Mouse (Mus musculus) layer of hippocampus, adult 9-10 months (tissue): Measurements from ENCODE around the gene Dhx57.
"Not testable (repeated sequence)": the region's sequence is repeated elsewhere in the genome, so short reads cannot be mapped to it uniquely, and the experiment has no call there.

Experiments used
- DNase-seq: peaks from one replicate; pipeline ENCODE4 v3.0.0; 2022; ENCODE audit warnings: low spot score

The Dhx57 gene

DNA sequence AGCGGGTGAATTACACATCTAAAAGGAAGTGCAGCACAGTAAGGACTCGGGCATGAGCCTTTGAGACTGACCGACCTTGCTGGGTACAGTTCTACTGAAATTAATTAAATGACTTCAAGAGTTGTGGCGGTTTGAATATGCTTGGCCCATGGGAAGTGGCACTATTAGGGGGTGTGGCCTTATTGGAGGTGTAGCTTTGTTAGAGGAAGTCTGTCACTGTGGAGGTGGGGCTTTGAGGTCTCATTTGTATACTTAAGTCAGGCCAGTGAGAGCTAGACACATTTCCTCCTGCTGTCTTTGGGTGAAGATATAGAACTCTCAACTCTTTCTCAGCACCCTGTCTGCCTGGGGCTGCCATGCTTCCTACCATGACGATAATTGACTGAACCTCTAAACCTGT, 35.9 kb downstream of the Dhx57 start:
- DNase-seq: no peak

DNA sequence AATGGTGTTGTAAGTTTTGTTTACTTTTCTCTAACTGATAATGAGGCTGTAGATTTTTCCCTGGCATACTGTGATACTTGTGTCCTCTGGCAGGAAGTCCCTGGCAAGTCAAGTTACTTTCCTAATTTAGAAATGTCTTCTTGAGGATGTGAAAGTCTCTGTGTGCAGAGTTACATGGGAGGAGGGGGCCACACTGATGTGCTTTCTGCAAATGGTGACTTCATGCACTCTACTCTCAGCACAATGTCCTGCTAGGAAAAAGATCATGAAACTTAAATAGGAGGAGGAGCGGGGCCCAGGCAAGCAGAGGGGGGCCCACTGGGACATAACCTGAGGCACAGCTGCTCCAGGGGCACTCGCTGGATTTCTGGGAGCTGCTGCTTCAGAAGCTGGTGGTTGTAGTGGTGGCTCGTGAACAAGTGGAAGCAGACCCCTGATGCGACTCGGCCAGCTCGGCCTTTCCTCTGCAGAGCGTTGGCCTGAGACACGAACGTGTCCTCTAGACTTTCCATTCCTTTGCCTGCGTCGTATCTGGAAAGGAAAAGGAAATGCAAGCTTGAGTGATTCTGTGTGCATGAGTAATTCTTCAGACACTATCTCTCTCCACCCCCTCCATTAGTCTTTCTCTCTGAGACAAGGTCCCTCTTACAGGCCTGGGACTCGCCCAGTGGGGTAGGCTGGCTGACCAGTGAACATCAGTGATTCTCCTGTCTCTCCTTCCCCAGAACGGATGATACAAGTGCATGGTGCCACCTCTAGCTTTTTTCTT, 37.3 kb downstream of the Dhx57 start:
- no peak for DNase-seq

DNA sequence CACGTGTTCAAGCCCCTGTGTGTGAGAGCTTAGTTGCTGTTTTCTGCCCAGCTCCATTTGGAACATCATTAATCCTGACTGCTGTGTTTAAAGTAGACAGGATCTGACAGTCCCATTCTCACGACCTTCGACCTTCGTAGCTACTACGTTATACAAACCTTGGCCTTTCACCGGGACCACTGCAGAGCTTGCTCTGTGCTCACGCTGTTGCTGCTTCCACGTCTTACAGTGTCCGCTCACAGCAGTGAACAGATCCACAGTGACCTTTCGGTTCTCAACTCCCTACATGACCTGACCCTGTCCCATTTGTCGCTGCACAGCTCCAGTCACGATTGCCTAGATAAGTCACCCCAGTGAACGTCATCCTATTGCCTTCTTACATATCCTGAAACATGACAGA, 47.2 kb downstream of the Dhx57 start:
- DNase-seq: no peak

DNA sequence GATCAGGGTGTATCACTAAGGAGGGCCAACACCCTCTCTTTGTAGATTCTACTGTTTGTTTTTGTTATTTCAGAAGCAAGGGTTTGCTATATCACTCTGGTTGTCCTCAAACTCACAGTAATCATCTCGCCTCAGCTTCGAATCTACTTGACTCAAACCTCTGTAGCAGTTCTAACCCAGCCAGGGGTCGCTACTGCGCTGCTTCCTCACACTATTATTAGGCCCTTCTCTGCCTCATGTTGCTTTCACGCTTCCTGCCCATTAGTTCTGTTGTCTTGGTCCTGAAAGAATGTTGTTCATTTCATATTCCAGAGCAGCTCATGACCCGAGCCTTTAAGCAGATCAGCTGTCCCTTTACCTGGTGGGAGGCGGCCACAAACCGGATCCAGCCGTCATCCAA, 48.7 kb downstream of the Dhx57 start:
- no peak for DNase-seq

DNA sequence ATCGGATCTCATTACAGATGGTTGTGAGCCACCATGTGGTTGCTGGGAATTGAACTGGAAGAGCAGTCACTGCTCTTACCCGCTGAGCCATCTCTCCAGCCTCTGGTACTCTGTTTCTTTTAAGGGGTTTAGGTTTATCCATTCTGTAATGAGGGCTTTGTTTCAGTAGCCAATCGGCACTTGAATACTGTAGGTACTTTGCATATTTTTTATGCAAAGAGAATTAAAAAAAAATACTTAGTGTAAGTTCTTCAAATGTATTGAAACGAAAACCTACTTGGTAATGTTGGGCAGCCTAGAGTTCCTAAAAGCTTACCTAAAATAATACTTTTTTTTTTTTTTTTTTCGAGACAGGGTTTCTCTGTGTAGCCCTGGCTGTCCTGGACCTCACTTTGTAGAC, 52.8 kb downstream of the Dhx57 start:
- DNase-seq: no peak

DNA sequence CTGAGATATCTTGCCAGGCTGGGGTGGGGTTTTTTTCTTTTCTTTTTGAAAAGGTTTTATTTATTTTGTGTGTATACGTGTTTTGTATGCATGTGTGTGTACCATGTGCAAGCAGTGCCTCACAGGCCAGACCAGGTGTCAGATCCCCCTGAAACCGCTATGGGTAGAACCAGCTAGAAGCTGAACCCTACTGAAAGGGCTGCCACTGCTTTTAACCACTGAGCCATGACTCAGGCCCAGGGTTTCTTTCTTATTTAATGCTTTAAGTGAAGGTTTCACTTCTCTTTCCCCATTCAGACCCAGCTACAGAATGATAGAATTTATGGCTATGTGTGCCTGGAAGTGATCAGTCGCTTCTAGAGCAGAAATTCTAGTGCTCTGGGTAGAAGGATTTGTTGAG, 53.5 kb downstream of the Dhx57 start:
- no peak for DNase-seq

DNA sequence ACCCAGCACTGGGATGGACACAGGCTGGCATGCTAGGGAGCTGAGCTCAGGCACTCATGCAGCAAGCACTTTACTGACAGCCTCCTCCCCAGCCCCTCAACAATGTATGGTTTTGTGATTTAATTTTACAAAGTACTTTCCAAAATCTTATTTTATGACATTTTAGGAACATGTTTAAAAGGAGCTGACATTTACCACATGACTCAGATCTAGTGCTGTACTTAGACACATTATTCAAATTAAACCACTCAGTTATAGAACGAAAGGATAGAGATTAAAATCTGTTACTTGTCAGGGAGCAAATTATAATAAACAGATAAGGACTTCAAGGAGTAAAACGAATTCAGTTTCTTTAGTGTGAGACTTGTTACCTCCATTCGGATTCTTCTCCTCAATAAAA, 54.8 kb downstream of the Dhx57 start:
- no peak for DNase-seq

DNA sequence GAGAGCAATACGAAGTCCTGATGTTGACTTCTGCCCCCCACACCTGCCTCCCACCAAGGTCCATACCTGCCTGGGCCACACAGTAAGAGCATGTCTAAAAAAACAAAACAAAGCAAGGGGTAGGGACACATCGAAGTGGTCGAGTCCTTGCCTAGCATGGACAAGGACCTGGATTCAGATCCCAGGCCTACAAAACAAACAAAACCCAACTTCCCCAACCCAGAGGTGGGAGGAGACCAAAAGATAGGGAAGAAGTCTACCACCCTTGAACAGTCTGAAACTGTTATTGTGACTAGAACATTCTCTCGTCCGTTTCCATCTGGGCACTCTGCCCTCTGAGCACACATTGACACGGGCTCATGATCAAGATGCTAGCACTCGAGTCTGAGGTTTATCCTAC, 55.9 kb downstream of the Dhx57 start:
- DNase-seq: no peak

DNA sequence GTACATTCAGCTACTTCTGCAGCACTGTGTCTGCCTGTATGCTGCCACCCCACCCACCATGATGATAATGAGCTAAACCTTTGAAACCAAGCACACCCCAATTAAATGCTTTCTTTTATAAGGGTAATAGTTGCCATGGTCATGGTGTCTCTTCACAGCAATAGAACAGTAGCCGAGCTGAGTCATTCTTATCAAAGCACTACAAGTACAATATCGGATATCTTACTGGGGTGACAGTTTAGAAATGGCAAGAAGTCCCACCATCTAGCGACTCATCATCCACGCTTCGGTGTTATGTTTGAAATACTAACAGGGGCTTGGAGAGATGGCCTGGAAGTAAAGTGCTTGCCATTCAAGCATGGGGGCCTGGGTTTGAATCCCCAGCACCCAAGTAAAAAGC, 56.4 kb downstream of the Dhx57 start:
- no peak for DNase-seq

DNA sequence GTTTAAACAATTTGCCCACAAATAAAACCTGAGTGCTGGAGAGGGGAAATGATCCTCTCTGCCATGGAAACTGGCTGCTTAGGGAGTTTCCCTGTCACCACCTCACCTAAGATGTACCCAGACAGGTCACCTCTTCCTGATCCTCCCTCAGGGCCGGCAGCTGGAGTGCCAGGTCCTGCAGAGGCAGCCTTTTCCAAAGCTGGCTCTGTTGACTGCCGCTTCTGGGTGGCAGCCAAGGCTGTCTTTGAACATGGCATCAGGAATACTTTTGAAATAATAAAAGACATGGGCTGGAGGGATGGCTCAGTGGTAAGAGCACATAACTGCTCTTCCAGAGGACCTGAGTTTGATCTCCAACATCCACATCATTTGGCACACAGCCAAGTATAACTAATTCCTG, 60.9 kb downstream of the Dhx57 start:
- DNase-seq: no peak

DNA sequence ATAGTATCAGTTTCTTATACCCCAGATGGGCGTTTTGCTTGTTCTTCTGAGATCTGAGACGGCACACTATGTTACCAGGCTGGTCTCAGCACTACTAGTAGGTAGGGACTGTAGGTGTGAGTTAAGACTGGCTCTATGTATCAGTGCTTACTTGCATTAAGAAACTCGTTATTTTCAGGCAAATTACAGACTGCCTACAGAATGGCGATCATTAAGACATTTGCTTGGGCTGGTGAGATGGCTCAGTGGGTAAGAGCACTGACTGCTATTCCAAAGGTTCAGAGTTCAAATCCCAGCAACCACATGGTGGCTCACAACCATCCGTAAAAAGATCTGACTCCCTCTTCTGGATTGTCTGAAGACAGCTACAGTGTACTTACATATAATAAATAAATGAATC, 65.1 kb downstream of the Dhx57 start:
- not testable (repeated sequence) for DNase-seq

DNA sequence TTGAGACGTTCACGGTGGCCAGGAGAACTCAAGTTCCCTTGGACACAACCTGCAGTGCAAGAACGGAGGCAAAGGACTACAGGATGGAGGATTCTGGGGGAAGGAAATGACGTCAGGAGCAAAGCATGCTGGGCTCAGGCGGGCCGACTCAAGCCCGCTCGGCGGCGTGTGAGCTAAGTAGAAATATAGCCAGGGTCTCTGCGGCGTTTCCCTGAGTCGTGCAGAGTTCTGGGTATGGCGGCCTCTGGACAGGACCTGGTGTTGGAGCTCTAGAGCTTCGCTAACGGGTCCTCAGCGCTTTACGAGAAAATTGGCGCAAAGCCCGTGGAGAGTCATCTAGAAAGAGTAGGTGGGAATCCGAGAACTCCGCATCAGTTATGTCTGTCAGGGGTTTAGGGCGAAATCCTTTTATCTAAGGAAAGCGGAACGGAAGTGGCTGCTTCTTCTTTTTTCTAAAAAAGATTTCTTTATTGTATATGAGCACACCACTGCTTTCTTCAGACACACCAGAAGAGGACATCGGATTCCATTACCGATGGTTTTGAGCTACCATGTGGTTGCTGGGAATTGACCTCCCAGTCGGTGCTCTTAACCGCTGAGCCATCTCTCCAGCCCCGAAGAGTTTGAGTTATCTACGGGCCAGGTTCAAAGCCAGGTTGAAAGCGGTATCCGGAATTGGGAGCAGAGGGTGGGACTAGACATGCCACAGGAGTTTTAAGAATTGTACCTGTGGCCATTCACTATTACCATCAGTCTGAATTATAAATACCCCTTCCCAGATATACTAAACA, 65.8 kb downstream of the Dhx57 start, which contains the start of gene Gemin6:
TSS of gene Gemin6 (plus strand) at position 116 of the 791 bp plus-strand sequence.
- peak; percentile 83 for DNase-seq

DNA sequence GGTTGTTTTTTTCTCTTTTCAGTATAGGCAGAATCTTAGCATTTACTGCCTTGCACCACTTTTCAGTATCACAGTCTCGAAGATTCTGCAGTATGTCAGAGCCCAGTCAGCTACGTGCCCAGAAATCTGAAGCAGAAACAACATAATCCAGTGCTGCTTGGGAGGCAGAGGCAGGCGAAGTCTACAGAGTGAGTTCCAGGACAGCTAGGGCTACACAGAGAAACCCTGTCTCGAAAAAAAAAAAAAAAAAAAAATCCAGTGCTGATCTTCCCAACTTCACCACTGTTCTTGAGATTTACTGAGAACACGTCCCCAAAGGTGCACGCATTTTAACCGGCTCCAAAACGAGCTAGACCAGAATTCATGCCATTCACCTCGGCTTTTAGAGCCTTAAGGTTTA, 66.4 kb downstream of the Dhx57 start:
- no peak for DNase-seq

DNA sequence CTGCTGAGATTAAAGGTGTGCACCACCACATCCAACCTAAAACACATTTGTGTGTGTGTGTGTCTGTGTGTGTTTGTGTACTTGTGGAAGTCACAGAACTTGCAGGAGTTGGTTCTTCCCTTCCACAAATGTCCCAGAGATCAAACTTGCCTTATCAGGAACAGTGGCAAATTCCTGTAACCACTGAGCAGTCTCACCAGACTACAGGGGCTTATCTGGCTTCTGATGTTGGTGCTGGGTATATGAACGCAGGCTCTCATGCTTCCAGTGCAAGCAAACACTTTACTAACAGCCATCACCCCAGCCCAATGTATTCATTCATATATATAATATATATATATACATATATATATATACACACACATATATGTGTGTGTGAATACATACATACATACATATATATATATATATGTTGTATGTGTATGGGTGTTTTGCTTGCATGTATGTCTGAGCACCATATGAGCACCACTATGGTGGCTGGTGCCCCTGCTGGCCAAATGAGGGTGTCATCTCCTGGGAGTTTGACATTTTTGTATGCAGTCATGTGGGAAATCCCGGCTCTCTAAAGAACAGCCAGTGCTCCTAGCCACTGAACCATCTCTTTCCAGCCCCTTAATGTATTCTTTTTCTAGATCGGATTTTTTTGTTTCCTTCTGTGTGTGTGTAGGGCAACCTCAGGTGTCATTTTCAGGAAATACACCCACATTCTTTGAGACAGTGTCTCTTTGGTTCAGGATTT, 68.2 kb downstream of the Dhx57 start:
- no peak for DNase-seq

DNA sequence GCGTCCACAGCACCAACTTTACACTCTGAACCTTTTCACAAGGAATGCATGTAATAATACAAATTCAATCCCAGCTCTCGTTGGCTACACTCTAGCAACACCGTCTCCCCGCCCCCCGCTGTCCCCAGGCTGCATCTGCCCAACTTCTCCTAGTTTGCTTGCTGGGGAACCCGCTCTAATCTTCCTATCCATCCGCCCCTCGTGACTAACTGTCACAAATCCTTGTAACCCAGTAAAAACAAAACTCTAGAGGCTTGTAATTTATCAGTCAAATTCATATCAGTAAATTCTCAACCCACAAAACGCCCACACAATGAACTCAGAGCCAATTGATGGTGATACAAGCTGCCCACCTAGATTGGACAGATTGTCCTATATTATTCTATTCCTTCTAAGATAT, 69.1 kb downstream of the Dhx57 start:
- DNase-seq: no peak

DNA sequence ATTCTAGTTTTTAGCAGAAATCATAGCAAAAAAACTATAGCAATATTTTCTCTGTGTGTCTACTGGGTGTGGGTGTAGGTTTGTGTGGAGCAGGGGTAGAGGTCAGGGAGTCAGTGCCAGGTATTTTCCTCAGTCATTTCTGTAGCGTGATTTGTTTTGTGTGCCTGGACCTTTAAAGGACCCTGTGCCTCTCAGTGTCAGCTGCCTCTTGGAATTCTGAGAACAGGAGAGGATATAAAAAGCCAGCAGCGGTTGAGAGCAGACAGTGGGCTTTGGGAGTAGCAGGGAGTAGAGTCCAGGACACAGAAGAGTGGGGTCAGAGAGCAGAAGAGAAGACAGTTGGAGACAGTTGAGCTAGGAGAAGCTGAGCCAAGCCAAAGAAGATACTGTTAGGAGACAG, 70.1 kb downstream of the Dhx57 start:
- no peak for DNase-seq

DNA sequence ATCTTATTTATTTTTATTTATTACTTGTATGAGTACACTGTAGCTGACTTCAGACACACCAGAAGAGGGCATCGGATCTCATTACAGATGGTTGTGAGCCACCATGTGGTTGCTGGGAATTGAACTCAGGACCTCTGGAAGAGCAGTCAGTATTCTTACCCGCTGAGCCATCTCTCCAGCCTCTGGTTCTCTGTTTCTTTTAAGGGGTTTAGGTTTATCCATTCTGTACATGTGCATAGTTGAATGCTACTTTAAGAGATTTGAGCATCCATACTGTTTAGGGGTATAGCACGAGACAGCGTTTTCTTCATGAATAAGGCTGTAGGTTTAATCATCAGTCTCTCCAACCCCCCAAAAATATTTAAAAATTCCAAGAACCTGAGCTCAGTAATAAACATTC, 76.3 kb downstream of the Dhx57 start:
- DNase-seq: not testable (repeated sequence)

DNA sequence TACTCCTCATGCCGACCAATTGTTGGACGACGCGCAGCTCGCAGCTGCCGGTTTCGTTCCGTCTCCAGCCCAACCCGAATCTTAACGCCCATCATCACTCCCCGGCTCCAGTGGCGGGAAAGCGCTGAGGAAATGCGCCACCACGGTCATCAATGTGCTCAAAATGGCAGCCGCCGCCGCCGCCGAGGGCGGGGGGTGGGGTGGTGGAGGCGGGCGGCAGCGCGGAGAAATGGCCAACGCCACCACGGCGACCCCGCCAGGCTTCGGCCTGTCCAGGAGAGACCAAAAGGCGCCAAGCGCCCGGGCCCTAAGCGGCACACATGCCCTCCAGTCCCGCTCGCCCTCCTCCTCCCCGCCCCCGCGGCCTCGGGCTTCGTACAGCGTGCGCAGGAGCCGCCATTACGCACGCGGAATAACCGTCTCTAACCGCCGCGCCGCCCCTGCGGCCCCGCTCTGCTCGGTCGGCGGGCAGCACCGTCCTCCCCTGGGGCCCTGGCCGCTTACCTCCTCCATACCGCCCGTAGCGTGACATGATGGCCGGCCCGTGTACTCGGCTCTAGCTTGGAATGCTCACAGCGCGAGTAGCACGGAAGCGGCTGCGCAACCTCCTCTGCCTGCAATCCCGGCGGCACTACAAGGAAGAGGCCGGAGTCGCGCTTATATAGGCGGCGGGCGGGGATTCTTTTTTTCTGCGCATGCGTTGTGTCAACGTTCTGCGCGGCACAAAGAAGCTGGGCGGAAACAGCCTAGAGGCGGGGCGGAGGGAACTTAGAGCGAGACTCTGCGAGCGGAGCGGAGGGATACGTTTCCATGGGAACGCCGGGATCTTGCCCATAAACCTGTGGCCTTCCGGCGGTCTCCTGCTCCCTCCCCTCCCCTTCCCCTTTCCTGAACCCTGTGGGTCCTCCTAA, 83.3 kb downstream of the Dhx57 start, which contains the start of the genes Srsf7 and Ttc39d:
TSS of gene Srsf7 (minus strand) at position 637 of the 911 bp plus-strand sequence.
TSS of gene Ttc39d (plus strand) at position 790 of the 911 bp plus-strand sequence.
- DNase-seq: peak; percentile 93

DNA sequence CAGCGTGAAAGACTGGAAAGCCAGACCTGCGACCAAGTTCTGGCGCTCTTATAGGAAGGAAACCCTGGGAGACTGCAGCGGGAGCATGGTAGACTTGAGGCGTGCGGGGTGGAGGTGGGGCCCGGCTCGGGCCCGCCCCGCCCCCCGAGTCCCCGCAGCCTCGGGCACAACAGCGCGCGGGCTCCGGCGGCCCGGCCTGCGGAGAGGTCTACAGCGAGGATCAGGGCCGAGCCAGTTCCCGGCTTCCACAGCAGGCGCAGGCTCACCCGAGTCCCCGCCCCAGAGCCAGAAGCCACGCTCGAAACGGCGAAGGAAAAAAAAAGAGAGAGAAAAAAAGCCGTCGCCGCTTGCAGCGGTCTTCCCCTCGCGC, 84.0 kb downstream of the Dhx57 start:
- DNase-seq: no peak

DNA sequence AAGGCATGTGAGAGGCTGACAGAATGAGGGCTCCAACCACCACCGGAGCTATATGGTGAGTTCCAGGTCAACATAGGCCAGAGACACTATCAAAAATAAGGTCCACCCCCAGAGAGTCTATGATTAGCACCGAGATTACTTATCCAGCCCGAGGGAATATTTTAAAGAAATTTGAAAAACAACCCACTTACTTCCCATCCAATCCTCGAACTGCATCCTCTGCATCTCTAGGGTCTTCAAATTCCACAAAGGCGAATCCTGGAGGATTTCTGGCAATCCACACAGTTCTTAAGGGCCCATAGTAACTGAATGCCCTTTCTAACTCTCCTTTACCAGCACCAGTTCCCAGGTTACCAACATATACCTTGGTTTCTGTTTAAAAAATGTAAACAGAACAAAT, 84.6 kb downstream of the Dhx57 start:
- no peak for DNase-seq

DNA sequence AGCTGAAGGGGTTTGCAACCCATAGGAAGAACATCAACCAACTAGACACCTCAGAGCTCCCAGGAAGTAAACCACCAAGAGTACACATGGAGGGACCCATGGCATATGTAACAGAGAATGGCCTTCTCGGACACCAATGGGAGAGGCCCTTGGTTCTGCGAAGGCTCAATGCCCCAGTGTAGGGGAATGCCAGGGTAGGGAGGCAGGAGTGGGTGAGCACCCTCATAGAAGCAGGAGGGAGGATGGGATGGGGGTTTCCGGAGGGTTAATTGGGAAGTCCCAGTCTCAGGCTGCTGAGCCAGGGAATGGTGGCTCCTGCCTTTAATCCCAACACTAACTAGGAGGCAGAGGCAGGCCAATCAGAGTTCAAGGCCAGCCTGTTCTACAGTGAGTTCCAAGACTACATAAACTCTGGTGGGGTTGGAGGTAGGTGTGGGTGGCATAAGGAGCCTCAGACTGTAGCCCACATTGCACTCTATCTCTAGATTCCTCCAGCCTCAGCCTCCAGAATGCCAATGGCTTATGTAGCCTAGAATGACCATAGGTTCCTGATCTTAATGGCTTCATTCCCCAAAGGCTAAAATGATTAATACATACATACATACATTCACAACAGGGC, 91.0 kb downstream of the Dhx57 start:
- DNase-seq: no peak
